Mouse (Mus musculus) liver, adult 10 weeks (tissue): Measurements from ENCODE around the gene Dgcr6. TPM values are rescaled to one million over a fixed set of nuclear protein-coding genes. Genes with fewer than 3 reads are reported as not detected.

Source experiments
- polyA plus RNA-seq: library from polyadenylated mRNA; stranded (reverse); fragments of 350-450 nt; fragmentation: Illumina TruSeq; extraction: RNeasy Lipid Tissue Mini Kit (QIAGEN cat#74804); gene quantifications from one replicate; pipeline ENCODE4 v1.2.3, GENCODE M21; 2014; ENCODE audit warnings: low read depth, low replicate concordance

Dgcr6 gene
- polyA plus RNA-seq: 12.2 TPM

DNA sequence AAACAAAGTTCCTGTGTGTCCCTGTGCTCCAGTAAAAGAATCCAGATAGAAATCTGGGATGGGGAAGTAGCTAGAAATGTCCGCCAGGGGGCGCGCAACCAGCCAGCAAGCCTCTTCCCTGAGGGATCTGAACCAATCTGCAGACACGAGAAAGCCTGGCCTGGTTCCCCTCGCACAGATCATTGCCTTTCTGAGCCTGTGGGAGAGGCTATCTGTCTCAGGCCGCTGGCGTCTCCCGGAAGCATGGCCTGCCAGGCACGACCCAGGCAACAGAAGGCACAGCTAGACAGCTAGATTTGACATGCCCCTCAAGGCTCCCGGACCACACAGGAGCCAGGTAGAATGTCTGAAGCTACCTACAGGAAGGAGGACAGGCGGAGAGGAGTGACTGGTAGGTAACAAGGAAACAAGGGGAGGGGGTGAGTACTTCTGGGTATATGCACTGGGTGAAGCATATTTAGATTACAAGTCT is at the start of gene Dgcr6:
Dgcr6 (plus strand) TSS at position 130 of the 472 bp plus-strand sequence.

Other genes with a start within 250 kb of the Dgcr6 start
- gene B830017H08Rik, start 219.7 kb upstream of the Dgcr6 start, polyA plus RNA-seq: not detected
- 0.32 TPM for gene Car15, start 214.5 kb upstream of the Dgcr6 start, polyA plus RNA-seq
- not detected for gene Gm20518, start 161.2 kb upstream of the Dgcr6 start, polyA plus RNA-seq
- not detected for gene Tssk1, start 158.6 kb upstream of the Dgcr6 start, polyA plus RNA-seq
- 7.9 TPM for gene Dgcr2, start 154.3 kb upstream of the Dgcr6 start, polyA plus RNA-seq
- not detected for gene Tssk2, start 154.2 kb upstream of the Dgcr6 start, polyA plus RNA-seq
- 1.8 TPM for gene Ess2, start 141.5 kb upstream of the Dgcr6 start, polyA plus RNA-seq
- not detected for gene Gsc2, start 137.8 kb upstream of the Dgcr6 start, polyA plus RNA-seq
- gene Slc25a1, start 124.6 kb upstream of the Dgcr6 start, polyA plus RNA-seq: 60.0 TPM
- gene Vpreb2, start 72.4 kb upstream of the Dgcr6 start, polyA plus RNA-seq: not detected
- gene Prodh, start 37.3 kb downstream of the Dgcr6 start, polyA plus RNA-seq: 14.7 TPM
- gene Rtn4r, start 74.8 kb downstream of the Dgcr6 start, polyA plus RNA-seq: not detected
- not detected for gene Ccdc188, start 165.0 kb downstream of the Dgcr6 start, polyA plus RNA-seq
- gene Zdhhc8, start 182.3 kb downstream of the Dgcr6 start, polyA plus RNA-seq: not detected
- 11.7 TPM for gene Trmt2a, start 195.8 kb downstream of the Dgcr6 start, polyA plus RNA-seq
- gene Ranbp1, start 195.9 kb downstream of the Dgcr6 start, polyA plus RNA-seq: 38.4 TPM
- gene Gm49776, start 205.5 kb downstream of the Dgcr6 start, polyA plus RNA-seq: not detected
- 8.6 TPM for gene Dgcr8, start 236.4 kb downstream of the Dgcr6 start, polyA plus RNA-seq